Mouse (Mus musculus) kidney, postnatal 25 days (tissue): ENCODE measurements at regions not wholly inside any gene's neighbourhood (a gene's known extent, or its start where the extent isn't known, plus 50 kb on each side); places are given as distances from the start of the nearest gene placed in this dataset.

Experiments used
- DNase-seq, 2 experiments: peaks; one replicate each; pipeline ENCODE4 v3.0.0; 2021; ENCODE audit warnings: mixed read lengths in 2 of 2

DNA sequence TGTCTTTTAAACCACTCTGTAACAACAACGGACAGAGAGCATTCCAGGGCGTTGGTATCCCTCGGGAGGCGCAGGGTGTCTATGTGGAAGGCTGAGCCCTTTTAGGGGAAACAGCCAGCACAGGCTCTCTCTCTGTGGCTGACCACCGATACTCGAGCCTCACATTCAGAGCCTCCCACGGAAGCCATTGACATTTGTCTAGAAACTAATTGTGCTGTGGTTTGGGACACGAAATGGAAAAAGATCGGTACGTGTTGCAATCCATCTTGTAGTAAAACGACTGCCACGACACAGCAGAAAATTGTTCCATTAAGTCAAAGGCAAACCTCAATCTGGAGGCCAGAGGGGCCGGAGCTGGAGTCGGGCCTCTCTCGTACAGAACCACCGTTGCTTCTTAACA, 575.9 kb upstream of the Gm19410 start:
- DNase-seq = no peak

DNA sequence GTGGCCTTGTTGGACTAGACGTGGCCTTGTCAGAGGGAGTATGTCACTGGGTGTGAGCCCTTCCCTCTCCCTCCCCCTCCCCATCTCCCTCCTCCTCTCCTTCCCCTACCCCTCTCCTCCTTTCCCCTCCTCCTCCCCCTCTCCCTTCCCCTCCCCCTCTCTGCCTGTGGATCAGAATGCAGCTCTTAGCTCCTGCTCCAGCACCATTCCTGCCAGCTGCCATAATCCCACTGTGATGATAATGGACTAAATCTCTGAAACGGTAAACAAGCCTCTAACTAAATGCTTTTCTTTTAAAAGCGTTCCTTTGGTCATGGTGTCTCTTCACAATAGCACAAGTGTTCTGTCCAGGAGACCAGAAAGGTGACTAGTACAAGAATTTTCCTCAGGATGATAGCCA, 573.1 kb upstream of the Gm19410 start:
- DNase-seq = no peak

DNA sequence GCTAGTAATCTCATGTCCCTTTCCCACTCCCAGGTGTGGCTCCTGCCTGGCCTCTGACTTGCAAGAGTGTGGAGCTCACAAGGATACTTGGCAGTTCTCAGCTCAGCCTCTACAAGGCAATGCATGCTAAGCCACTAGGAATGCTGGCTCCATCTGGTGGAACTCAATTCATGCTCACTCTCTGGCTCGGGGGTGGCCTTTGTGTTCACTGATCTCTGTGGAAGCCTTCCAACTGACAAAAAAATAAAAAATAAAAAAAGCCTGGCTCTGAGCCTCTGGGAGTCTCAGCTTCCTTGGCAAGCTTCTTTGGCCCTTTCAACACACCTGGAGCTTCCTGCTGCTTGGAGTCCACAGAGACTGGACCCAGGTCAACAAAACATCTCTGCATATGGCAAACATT, 571.8 kb upstream of the Gm19410 start:
- DNase-seq = peak; percentile 13 to 46

DNA sequence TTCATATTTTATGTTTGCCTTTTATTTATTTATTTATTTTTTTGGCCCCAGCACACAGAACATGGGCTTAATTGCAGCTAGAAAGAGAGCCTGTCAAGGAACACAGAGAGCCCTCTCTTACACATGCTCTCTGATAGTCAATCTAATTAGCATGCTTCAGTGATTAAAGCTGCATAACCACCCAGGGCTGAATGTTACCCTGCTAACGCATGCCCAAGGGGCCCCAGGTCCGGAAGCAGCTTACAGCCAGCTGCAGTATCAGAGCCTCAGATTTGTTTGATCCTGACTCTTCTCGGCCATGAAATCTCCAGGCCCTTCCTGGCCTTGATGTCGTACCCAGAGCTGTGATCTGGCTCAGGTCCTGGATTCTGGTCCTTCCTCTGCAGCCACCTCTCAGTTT, 569.4 kb upstream of the Gm19410 start:
- no peak for DNase-seq

DNA sequence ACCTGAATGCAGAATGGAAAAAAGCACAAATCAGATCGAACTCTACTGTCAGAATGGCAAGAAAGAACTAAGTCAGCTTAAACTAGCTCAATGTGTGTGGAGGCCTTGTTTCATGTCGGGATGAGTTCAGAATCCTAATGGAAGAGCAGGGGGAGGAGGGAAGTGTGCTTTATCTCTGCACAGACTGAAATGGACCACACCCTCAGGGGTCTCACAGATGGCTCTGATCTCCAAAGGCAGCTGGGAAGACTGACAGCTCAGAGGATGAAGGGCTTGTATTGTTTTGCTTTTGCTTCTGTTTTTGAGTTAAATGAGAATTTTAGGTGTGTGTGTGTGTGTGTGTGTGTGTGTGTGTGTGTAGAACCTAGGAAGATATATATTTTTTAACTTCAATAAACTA, 566.8 kb upstream of the Gm19410 start:
- no peak for DNase-seq

DNA sequence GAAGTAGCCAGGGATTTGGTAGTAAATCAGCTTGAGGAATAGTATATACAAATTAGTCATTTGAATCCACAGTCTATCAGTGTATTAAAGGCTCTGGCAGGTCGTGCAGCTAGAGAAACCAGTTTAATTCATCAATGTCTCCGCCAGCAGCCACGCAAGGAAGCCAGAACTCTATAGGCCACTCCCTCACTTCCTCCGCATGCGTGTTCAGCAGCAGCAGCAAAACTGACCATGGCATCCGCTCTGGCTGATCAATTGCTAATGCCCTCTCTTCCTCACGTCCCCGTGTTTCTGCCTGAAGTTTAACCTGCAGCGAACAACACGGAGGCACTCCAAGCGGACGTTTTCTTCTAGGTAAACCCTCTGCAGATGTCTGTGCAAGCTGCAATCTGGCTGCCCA, 564.2 kb upstream of the Gm19410 start:
- DNase-seq = peak; percentile 21 to 44

DNA sequence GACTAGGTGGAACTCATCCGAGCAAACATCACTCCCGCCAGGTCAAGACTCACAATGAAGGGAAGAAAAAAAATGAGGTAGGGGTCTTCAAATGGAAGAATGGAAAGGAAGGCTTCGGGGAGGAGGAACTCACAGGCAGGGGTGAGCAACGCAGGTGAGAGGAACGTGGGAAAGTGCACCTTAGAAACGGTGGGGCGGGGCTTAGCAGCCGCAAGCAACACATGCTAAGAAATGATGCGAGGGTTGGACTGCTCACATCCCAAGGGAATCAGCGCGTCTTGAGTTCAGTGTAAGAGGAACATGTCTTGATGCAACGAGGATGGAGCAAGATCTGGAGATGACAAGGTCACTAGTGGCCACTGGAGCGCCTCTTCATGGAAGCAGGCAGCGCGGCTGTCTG, 560.6 kb upstream of the Gm19410 start:
- peak; percentile 6 to 41 for DNase-seq

DNA sequence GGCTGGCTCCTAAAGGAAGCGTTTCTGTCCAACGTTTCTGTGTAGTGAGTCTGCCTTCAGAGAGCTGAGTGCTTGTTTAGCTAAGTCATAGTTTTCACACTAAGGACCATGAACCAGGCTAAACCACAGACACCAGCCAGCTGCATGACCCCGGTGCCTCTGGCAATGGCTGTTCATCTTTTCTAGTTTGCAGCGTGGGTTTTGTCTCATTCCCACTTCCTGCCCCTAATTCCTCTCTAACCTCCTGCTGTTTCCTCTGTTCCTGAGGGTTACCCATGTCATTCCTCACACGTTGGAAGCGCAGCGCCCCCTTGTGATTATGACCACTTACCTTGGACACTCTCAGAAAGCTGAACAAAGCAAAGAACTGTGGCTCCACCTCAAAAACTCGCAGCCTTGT, 560.1 kb upstream of the Gm19410 start:
- DNase-seq = peak; percentile 56 to 73

DNA sequence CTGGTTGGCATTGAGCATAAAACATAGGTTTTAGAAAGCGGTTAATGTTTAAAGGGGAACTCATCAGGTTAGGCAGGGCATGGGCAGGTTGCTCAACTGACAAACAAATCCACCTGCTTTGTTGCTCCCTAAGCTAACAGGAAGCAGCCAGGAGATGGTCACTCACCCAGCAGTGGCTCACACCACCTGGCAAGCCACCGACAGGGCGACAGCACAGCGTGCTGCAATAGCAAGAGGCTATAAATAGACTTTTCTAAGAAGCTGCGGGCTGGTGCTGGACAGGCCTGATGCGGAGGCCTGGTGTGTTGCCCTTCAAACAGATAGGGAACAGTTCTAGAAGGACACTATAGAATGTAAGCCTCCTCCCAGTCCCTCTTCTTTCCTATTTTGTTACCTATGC, 559.3 kb upstream of the Gm19410 start:
- DNase-seq = peak in 1 of 2 experiments; percentile 64

DNA sequence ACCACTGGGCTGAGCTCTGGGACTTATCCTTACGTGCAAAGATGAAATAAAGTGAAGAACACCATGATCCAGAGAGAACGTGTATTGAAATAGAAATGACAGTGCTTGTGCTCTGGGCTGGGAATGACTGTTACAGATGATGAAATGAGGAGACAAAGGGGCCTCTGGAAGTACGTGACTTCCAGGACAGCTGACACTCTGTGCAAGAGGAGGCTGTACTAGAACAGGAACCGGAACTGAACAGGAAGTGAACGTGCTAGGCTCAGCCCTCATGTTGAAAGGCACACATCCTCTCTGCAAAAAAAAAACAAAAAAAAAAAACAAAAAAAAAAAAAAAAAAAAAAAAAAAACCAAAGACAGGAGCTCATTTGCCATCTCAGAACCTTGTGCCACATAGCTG, 557.2 kb upstream of the Gm19410 start:
- no peak for DNase-seq

DNA sequence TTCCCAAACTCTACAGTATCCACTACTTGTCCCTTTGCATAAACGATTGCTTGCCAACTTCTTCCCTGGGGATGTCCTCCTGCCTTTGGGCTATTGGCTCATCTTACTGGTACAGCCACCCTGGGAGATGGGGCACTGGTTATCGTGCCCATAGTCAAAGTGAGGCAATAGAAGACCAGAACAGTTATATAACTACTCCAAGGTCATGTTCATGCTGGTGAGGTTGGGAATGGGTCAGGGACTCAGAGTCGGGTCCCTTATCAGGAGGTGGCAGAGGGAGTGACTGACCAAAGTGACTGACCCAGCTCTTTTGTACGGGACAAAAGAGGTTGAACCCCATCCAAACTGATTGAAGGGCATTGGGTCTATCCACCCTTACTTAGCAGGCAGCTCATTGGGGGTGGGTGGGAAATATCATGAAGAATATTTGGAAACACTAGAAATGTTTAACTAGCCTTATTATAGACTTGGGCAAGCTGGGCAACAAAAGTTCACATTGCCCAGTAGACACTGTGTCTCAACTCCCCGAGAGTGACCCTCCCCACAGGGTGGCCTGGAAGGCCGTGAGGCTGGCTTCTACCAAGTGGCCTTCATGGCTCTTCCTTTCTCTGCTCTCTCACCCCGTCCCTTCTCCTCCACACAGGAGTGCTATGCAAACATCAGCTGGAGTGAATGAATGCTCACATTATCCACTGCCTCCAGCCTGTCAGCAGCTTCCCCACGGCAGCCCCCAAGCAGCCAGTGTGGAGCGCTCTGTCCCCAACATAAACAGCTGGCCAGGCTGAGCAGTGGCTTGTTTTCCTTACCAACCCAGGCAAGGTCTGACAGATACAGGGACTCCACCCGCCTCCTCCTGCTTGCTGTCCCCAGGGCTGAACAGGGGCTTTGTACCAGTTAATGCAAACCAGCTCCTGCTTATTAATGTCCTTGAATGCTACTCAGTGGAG, 553.8 kb upstream of the Gm19410 start:
- peak in 1 of 2 experiments; percentile 35 for DNase-seq

DNA sequence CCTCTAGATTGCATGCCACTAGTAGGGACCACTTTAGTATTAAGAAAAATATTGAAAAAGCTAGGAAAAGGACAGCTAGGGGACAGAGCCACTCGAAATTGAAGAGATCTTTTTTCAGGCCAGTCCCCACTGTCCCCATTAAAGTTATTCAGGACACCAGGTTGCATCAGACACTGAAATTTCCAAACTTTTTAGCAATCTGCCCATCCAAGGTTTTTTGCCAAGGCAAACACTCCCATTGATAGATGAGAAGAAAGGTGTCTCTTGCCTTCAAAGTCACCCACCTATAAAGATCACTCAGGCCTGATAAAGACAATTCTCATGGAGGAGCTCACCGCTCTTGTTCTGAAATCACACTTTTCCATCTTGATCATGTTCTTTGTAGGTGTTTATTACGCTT, 552.1 kb upstream of the Gm19410 start:
- DNase-seq = no peak

DNA sequence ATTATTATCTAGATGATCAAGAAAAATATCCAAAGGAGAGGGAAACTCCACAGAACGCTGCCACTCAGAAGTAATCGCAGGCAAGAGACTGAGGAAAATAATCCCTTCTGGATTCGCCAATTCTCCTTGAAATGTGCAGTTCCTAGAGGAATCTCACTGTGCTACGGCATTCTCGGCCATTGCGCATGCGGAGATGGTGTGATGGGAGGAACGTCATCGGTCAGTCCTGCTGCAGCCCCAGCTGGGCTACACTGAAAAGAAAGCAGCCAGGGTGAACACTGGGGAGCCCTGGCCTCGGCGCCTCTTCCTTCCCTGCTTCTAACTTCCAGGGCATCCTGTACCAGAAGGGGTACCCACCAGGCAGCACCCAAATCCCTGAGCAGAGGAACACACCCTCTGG, 548.0 kb upstream of the Gm19410 start:
- no peak for DNase-seq

DNA sequence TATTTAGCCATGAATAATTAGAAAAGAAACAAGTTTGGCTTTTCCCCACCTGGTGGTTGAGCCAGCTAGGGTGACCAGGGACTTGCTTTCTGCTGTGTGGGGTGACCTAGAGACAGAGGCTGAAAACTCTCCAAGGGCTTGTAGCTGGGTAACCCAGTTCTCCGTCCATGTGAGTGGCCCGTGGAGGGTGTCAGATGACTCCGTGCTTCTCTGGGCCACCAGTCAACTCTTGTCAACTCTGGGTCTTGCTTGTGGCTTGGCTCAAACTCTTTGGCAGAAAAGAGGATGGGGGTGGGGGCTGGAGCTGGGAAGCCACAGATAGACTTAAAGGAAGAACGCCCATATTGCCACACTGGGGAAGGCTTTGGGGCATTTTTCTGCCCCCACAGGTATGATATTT, 547.3 kb upstream of the Gm19410 start:
- peak; percentile 16 to 64 for DNase-seq

DNA sequence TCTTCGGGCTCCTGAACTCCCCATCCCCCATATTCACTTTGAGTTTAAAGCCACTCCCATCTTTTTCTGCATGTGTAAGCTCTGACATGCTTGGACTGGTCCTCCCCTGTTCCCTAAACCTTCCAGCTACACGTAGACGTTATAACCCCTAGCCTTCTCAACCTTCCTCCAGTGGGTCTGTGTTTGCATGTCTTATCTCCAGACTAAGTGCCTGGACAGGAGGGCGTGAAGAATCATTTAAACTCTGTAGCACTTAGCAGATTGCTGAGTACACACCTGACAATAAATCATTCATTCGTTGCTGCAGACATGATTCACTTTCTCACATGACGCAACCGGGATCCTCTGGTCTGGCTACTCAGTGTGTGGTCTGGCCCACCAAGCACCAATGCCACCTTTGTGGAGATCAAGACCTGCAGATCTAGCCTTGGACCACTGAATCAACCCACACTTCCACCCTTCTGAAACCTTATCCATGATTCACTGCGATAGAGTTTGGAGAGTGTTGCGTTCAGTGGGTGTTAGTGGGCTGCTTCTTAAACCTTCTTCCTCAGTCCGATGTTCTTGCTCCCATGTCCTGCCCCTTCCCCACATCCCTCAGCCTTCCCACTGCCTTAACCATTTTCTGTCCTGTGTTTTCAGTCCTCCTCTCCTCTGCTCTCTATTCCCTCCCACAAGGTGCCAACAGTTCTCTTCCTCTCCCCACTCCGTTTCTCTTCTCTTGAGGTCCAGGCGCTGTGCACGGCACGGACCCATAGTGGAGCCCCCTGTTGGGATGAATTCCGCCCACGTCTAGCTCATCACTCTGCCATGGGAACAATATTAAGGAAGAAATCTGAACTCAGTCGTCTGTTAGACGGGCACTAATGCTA, 541.3 kb upstream of the Gm19410 start:
- no peak for DNase-seq

DNA sequence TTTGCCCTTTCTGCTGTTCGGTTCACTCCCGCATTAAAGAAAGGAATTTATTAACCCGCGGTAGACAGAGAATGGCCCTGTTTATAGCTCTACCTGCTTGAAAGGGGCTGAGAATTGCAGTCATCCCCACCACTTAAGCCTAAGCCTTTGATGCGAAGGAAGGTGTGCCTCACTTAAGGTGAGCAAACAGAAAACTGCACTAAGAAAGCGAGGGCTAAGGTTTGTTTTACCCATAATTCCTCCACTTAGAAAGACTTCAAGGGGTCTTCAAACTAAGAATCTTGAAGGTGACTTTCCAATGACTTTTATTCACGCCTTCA, 540.7 kb upstream of the Gm19410 start:
- DNase-seq = no peak

DNA sequence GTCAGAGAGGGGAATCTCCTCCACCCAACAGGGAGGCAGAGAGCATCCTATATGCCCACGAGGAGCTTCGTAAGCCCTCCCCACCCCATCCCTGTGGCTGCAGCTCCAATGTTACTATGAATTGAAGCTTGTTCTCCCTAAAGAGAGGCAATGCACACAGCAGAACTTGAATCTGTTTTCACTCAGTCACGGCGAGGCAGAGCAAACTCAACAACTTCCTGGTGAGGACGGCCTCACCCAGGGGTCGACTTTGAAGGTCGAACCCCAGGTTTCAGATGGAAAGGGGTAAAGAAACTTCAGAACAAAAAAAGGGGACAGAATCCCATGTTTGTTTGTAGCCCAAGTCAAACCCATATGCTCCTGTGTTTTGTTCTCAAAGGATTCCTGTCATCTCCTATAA, 538.5 kb upstream of the Gm19410 start:
- no peak for DNase-seq

DNA sequence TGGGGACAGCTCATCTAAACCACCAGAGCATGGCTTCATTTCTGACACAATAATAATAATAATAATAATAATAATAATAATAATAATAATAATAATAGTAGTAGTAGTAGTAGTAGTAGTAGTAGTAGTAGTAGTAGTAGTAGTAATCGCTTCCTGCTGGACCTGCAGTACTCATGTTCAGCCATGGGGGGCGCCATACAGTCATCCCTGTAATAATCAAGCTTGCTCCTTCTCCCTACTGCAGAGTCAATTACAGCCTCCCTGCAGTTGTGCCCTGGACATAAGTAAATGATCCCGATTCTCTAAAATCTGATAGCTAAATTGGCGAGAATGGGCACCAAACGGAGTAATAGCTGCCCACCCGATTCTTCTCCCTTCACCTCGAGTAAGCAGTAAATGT, 537.1 kb upstream of the Gm19410 start:
- no peak for DNase-seq

DNA sequence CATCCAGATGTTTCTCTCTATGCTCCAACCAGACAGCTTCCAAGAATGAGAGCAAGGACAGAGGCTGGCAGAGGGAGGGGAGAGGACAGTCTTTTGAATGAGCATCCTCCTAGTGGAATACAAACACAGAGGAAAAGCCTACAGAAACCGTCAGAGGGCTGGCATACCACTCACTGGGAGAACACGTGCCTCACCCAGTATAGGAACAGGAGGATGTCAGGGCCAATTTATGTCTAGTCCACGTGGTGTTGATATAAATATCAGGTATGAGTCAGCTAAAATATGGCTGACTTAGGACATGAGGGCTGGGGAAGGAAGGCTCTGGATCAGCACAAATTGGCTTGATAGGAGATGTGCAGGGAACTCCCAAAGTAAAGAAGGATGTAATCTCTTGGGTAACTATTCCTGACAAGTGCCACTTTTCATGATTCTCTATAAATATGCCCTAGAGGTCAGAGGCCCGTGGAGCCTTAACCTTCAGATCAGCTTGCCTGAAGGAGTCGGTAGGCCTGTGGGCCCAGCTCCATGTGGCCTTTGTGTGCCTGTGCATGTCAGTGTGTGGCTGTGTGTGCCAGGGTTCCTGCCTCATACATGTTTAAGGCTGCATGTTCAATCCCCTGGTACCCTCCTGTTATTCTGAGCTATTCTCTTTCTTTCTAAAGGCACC, 531.9 kb upstream of the Gm19410 start:
- DNase-seq = no peak

DNA sequence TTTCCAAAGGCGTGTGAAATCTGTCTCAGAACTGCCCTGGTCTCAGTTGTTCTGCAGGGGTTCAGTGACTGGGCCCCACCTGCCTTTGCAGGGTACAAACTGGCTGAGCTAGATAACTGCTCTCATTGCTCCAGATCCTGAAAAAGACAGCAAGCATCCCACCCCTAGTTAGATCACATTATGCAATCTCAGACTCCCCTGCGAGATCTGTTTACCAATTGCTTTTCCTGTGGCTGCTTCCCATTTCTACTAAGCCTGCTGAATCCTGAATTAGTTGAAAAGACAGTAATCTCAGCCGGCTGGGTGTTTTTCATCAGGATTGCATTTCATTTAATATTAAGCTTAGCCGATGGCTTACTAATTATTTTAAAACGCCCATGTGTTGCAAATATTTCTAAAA, 531.2 kb upstream of the Gm19410 start:
- DNase-seq = no peak

DNA sequence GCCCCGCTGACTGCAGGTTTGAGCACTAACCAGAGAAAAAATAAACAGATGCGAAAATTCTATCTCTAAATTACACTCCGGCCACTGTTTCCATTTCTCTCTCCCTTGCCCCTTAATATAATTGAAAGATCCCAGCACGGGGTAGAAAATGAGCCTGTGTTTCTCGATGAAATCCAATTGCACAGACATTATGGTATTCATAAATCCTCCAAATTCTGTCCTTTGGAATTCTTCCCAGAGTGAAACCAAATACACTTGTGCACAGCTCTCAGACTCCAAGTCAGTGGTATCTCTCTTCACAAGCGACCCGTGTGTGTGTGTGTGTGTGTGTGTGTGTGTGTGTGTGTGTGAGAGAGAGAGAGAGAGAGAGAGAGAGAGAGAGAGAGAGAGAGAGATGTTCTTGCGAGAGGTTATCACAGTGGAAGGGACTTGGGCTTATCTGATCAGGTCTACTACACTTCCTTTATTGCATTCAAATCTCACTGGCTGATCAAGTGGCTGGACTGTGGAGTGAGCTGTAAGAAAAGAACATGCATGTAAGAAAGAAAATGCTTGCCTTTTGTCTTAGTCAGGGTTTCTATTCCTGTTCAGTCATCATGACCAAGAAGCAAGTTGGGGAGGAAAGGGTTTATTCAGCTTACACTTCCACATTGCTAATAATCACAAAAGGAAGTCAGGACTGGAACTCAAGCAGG, 529.6 kb upstream of the Gm19410 start:
- DNase-seq = no peak

DNA sequence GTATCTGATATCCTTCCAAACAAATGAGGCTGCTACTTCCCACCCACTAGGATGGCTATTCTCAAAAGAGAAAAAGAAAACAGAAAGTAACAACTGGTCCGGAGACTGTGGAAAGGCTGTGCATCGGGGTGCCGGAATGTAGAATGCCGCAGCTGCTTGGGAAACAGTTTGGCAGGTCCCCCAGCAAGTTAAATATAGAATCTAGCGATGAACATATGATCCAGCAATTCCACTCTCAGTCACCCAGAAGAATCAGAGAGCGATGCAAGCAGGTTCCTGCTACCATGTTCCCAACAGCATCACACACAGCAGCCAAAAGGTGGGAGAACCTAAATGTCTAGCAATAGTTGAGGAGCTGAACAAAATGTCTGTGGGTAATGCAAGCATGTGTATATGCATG, 528.3 kb upstream of the Gm19410 start:
- no peak for DNase-seq

DNA sequence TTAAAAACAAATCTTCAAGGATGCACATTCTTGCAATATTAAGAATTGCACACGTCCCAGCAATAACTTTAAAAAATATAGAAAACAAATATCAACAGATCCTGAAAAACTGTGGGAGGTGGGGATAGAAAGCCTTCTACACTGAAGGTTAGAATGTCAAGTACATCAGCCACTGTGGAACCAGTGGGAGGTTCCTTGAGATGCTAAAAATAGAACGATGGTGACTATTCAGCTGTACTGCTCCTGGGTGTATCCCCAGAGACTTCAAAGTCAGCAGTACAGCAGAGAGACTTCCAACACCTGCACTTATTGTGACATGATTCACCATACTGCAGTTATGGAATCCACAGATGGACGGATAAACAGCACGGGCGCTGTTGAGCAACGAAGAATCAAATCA, 524.7 kb upstream of the Gm19410 start:
- DNase-seq = no peak
